Mouse (Mus musculus) neural tube, embryonic 11.5 days (tissue): ENCODE results near the gene Abcb1b. TPM values are rescaled to one million over a fixed set of nuclear protein-coding genes. Genes with fewer than 3 reads are reported as not detected.
A peak's percentile ranks its signal among the peaks of the same experiment; 100 is the strongest.
"Not testable (repeated sequence)": the region's sequence is repeated elsewhere in the genome, so short reads cannot be mapped to it uniquely, and the experiment has no call there.

Source experiments
- ATAC-seq: fragments of 200-750 bp; cut with Nextera tagmentation; 2 replicates; pipeline ENCODE4 v1.8.0; 2017; ENCODE audit warnings: moderate number of reproducible peaks, mild to moderate bottlenecking, moderate TSS enrichment, moderate library complexity; ENCODE audit not compliant: insufficient read depth, low FRiP score, low TSS enrichment
- DNase-seq: peaks from one replicate; pipeline ENCODE4 v3.0.0-alpha.2; 2015; ENCODE audit warnings: low spot score
- H3K27ac ChIP-seq: fragments of 300-500 bp; sonication (generic); 2 replicates; pipeline ENCODE4 v1.5.1; 2014; ENCODE audit warnings: low read depth, mild to moderate bottlenecking, low read length
- H3K27me3 ChIP-seq: fragments of 300-500 bp; sonication (generic); 2 replicates; pipeline ENCODE4 v1.6.1; 2014; ENCODE audit warnings: mild to moderate bottlenecking, low read length, mixed read lengths; ENCODE audit not compliant: control insufficient read depth, insufficient read depth
- H3K36me3 ChIP-seq: fragments of 300-500 bp; sonication (generic); 2 replicates; pipeline ENCODE4 v1.6.1; 2014; ENCODE audit warnings: mild to moderate bottlenecking, low read length, moderate library complexity, mixed read lengths; ENCODE audit not compliant: control insufficient read depth, insufficient read depth
- H3K4me1 ChIP-seq: fragments of 300-500 bp; sonication (generic); 2 replicates; pipeline ENCODE4 v1.6.1; 2014; ENCODE audit warnings: low read length, mixed read lengths; ENCODE audit not compliant: control insufficient read depth, insufficient read depth
- H3K4me2 ChIP-seq: fragments of 300-500 bp; sonication (generic); 2 replicates; pipeline ENCODE4 v1.6.1; 2014; ENCODE audit warnings: low read depth, mild to moderate bottlenecking, moderate library complexity
- H3K4me3 ChIP-seq: fragments of 300-500 bp; sonication (generic); 2 replicates; pipeline ENCODE4 v1.5.1; 2014; ENCODE audit warnings: low read depth, low read length
- H3K9ac ChIP-seq: fragments of 300-500 bp; sonication (generic); 2 replicates; pipeline ENCODE4 v1.6.1; 2014; ENCODE audit warnings: mild to moderate bottlenecking, low read length
- H3K9me3 ChIP-seq: fragments of 300-500 bp; sonication (generic); 2 replicates; pipeline ENCODE4 v1.6.1; 2016; ENCODE audit warnings: low read length; ENCODE audit not compliant: control insufficient read depth
- WGBS: fragments of 180-500 bp; shearing (Covaris S2); extraction: QIAGEN DNeasy Blood & Tissue Kit; methylation state at CpG from one replicate; pipeline ENCODE4 v1.1.7; 2014; 5-methylcytosine and 5-hydroxymethylcytosine counted together
- polyA plus RNA-seq: library from polyadenylated mRNA; unstranded; fragments of >200 nt; fragmentation: Nextera tagmentation; extraction: Ambion mirVana; gene quantifications from 2 replicates; pipeline ENCODE4 v1.2.1, GENCODE M21; 2014

Abcb1b gene
- polyA plus RNA-seq, 1 experiment from 2014 or later = 1.2 TPM

DNA sequence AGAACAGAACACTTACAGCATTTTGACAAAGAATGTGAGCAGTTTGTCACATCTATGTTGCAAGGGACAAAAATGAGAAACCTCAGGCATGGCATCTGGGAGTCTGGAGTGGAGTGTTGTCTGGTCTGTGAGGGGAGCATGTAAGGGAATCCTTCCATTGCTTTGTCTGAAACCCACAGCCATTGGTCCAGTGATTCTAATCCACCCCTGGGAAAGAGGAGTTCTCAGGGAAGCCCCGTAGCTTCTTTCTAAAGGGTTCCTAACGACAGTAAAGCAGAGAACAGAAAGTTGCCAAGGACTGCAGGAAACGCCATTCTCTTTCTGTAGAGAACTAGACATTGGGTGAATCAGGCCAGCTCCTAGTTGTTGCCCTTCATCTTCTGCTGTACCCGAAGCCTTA lies 52.9 kb downstream of the Abcb1b start:
- no peaks in the 10 kb centered on the region for H3K4me1 ChIP-seq
- no peak overlapping the region for H3K27ac ChIP-seq
- DNase-seq (no peak), ATAC-seq (no peak)
- no peaks in the 10 kb centered on the region for H3K27me3 ChIP-seq
- no peak overlapping the region for H3K4me3 ChIP-seq
- no peak overlapping the region for H3K4me2 ChIP-seq
- 74% methylated on average over 4 of the region's 4 CpGs for WGBS
- H3K36me3 ChIP-seq = no peaks in the 10 kb centered on the region
- H3K9ac ChIP-seq = no peak overlapping the region
- no peaks in the 10 kb centered on the region; the same call in 1 of the 2 replicates for H3K9me3 ChIP-seq

DNA sequence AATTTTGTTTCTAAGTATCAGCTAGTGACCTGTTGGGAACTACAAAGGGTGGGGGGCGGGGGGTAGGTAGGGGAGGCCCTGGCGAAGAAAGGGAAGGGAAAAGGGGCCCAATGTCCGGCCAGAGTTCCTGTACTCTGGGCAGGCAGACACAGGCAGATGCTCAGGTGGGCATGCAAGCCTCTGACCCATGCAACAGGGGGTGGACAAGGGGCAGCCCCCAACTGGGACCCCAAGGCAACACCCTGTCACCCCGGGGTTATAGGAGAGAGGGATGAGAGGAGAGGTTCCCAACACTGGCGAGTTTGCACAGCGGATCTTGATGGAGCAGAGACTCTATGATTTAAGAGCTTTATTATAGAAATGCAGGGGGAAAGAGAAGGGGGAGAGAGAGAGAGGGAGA lies 59.3 kb downstream of the Abcb1b start:
- Histone ChIP-seq H3K4me1 (no peaks in the 10 kb centered on the region), H3K9me3 (no peaks in the 10 kb centered on the region), H3K36me3 (no peaks in the 10 kb centered on the region), H3K27me3 (no peaks in the 10 kb centered on the region), H3K9ac (no peak overlapping the region), H3K27ac (no peak overlapping the region), H3K4me3 (no peak overlapping the region), H3K4me2 (no peak overlapping the region)
- no peak for ATAC-seq
- WGBS = 81% methylated on average over 6 of the region's 6 CpGs
- DNase-seq = no peak

DNA sequence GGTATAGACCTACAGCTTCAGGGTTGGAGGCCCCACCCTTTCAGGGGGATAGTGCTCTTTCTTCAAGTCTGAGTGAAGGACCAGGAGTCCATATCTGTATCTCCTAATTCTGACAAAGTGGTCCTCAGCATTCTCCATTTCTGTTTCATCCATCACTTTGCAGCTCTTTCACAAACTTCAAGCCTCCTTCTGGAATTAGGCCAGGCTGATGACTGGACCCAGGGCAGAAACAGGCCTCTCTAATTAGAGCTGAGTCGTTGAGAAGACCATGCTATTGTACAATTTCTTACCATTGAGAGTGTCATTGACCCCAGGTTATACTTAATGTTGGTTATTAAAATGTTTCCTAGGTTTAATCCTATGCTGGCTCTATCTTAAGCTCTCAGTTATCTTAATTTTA lies 63.9 kb downstream of the Abcb1b start:
- Histone ChIP-seq H3K4me1 (no peaks in the 10 kb centered on the region), H3K9me3 (no peaks in the 10 kb centered on the region), H3K27me3 (no peaks in the 10 kb centered on the region), H3K4me2 (no peak overlapping the region), H3K9ac (no peak overlapping the region), H3K27ac (no peak overlapping the region), H3K36me3 (no peaks in the 10 kb centered on the region), H3K4me3 (no peak overlapping the region)
- 85% methylated on average over 1 of the region's 1 CpGs for WGBS
- no peak for DNase-seq
- ATAC-seq = no peak

DNA sequence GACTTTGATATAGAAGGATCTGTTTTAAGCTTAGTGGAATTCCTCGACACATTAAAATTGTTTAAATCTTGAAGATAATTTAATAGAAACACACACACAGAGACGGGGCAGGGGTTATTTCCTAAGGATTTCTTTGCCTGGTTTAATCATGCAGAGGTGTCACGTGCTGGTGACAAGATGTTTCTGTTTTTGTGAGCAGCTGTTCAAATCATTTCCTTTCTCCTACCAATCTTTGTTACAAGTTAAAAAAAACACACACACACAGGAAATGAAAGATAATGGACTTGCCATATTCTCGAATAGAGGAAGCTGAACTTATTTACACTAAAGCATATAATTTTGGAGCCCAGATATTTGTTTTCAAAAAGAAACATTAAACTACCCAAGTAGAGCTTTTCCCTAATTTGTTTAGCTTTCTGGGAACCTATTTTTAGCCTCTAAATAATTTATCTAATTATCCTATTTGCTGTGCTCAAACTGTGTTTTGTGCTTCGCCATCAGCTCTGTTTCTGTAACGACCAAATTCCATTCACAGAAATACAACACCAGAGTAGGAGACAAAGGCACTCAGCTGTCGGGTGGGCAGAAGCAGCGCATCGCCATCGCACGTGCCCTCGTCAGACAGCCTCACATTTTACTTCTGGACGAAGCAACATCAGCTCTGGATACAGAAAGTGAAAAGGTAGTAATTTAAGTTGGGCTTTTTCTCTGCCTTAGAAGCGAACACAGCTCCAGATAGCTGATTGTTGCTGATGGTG lies 65.8 kb downstream of the Abcb1b start:
- no peaks in the 10 kb centered on the region for H3K36me3 ChIP-seq
- H3K4me1 ChIP-seq = no peaks in the 10 kb centered on the region
- 63% methylated on average over 14 of the region's 14 CpGs for WGBS
- H3K9ac ChIP-seq = no peak overlapping the region
- H3K9me3 ChIP-seq = no peaks in the 10 kb centered on the region
- no peak for ATAC-seq
- H3K4me3 ChIP-seq = no peak overlapping the region
- no peak overlapping the region for H3K4me2 ChIP-seq
- no peak overlapping the region for H3K27ac ChIP-seq
- H3K27me3 ChIP-seq = no peaks in the 10 kb centered on the region
- DNase-seq = no peak

DNA sequence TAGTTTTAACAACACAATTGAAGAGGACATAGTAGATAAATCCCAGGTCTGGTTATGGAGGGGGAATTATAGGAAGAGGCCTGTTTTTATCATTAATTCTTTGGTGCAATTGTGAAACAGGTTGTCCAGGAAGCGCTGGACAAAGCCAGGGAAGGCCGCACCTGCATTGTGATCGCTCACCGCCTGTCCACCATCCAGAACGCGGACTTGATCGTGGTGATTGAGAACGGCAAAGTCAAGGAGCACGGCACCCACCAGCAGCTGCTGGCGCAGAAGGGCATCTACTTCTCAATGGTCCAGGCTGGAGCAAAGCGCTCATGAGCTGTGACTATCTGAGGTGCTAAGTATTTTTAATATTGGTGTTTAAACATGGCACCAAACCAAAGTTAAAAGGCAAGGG lies 67.7 kb downstream of the Abcb1b start:
- not testable (repeated sequence) for H3K4me2 ChIP-seq, H3K9me3 ChIP-seq, H3K36me3 ChIP-seq, H3K4me3 ChIP-seq, H3K9ac ChIP-seq, DNase-seq, H3K4me1 ChIP-seq, H3K27ac ChIP-seq, ATAC-seq, H3K27me3 ChIP-seq
- WGBS = 96% methylated on average over 11 of the region's 11 CpGs

DNA sequence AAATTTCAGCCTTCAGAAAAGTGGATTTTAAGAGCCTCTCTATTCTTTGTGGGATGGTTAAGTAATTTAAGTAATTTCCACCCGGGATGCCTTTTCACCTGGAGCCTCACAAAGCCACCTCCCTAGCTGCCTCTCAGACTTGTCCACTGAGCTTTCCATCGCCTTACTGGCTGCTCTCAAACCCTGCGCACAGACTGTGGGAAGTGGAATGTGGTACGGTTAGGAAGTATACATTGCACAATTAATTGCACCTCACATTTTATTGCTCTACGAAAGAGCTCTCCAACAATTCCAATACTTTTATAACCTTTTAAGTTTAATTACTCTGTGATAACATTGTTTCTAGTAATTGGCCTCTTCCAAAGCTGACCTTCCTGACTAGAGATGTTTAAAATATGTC lies 68.4 kb downstream of the Abcb1b start:
- H3K27ac ChIP-seq = no peak overlapping the region
- DNase-seq = no peak
- ATAC-seq = no peak
- no peaks in the 10 kb centered on the region for H3K27me3 ChIP-seq
- no peaks in the 10 kb centered on the region for H3K36me3 ChIP-seq
- WGBS = 82% methylated on average over 5 of the region's 5 CpGs
- H3K4me2 ChIP-seq = no peak overlapping the region
- H3K4me1 ChIP-seq = no peaks in the 10 kb centered on the region
- no peak overlapping the region for H3K9ac ChIP-seq
- H3K4me3 ChIP-seq = no peak overlapping the region
- no peaks in the 10 kb centered on the region for H3K9me3 ChIP-seq

DNA sequence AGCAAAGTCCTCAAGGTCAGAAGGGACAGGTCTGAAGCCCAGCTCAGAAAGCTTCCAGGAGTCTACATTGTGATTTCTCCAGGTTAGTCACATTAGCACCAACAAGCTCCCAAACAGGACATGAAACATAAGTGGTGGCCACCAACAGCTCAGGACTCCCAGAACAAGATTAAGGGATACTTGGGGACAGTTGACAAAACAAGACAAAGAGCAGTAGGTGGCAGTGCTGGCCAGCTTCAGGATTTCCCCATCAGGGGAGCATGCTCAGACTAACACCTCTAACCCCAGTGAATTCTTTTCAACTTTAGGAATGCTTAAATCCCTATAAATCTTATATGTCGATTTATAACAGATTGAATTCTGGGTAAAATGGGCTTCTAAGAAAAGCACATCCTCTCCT lies 70.1 kb downstream of the Abcb1b start:
- 21% methylated on average over 1 of the region's 1 CpGs for WGBS
- no peak overlapping the region for H3K4me2 ChIP-seq
- DNase-seq (peak; percentile 32), ATAC-seq (no peak; the same call in 1 of the 2 replicates)
- H3K27ac ChIP-seq = no peak overlapping the region
- H3K9ac ChIP-seq = no peak overlapping the region
- H3K4me1 ChIP-seq = no peaks in the 10 kb centered on the region
- H3K27me3 ChIP-seq = no peaks in the 10 kb centered on the region
- H3K4me3 ChIP-seq = no peak overlapping the region
- H3K9me3 ChIP-seq = no peaks in the 10 kb centered on the region
- no peaks in the 10 kb centered on the region for H3K36me3 ChIP-seq

DNA sequence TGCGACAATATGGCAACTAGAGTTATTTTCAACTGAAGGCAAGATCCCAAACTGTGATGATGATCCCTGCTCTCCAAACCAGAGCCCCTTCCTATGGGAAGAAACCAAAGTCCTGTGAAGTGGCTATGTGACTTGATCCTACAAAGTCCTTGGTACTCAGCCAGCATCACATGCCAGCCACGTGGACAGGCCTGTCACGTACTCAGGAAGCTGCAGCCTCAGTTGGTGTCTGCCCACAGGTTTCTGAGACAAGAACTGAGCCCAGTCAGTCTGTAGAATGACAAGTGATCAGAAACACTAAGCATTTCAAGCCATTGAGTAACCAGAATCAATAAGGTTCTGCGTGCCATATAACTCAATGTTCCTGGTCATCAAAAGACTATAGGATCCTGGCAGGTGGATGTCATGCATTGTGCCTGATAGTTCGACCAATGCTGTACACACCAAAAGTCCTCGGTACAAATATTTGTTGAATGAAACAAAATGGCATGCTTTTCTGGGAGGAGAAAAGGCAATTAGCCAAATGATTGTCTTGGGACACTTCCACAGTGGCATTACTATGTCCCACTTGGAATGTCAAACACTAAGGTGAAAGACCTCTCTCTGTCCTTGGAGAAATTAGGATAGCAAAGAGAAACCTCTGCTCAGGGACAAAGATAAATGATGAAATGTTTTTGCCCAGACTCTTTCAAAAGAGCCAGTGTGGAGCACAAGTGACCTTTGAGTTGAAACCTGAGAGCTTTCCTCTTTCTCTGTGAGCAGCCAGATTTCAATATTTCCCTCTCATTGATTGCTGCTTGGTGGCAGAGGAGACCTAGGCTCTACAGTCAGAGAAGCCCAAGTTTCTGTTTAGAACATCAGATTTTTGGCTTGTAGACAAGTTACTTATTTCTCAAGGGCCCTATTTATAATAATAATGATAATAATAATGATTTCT lies 75.3 kb downstream of the Abcb1b start:
- Histone ChIP-seq H3K9ac (no peak overlapping the region), H3K27ac (no peak overlapping the region), H3K9me3 (no peaks in the 10 kb centered on the region), H3K27me3 (no peaks in the 10 kb centered on the region), H3K36me3 (no peaks in the 10 kb centered on the region), H3K4me3 (no peak overlapping the region), H3K4me2 (no peak overlapping the region), H3K4me1 (no peaks in the 10 kb centered on the region)
- WGBS = 88% methylated on average over 6 of the region's 6 CpGs
- no peak for ATAC-seq
- DNase-seq = no peak
